Mouse (Mus musculus): ENCODE measurements around the gene Nckap1l.
"Not testable (repeated sequence)": the region's sequence is repeated elsewhere in the genome, so short reads cannot be mapped to it uniquely, and the experiment has no call there.

Nckap1l gene

DNA sequence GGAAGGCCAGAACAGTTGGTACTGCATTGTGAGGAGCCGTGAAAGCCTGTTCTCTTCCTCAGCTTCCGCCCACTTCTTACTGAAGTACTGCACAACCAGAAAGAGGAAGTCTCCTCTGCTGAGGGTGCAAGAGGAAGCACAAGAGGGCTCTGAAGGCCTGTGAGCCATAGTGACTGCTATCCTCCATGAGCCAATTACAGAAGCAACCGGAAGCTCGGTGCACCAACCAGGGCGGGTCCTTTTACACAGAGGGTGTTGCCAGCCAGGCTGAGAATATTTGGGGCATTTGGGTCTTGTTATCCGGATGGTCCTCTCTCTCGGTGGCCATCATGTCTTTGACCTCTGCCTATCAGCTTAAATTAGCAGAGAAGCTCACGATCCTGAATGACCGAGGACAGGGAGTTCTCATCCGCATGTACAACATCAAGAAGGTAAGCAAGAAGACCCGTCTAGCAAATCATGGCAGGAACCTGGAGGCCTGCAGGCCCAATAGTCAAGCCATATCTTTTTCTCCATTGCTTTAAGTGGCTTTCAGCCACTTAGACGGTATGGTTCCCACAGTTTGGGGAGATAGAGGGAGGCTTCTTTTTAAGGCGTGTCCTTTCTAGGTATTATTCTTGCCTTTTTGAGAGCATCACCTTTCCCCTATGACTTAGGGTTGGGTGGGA, at the start of gene Nckap1l:
Gene Nckap1l, plus strand, starts transcription at position 244 of the 668 bp plus-strand sequence.
- DNase-seq (ENCODE audit: low spot score in 2 of 2), result peak in 1 of 2 experiments; percentile 32

DNA sequence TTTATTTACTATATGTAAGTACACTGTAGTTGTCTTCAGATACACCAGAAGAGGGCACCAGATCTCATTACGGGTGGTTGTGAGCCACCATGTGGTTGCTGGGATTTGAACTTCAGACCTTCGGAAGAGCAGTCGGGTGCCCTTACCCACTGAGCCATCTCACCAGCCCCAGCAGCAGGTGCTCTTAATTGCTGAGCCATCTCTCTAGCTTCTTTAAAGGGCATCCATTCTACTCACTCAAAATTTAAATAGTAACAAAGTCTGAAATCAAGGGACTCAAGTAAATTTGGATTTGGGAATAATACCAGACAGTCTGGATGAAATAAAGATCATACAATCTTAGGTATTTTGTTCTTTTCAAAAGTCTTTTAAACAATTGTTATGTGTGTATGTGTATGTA, 48.0 kb upstream of the Nckap1l start:
- DNase-seq (ENCODE audit: low spot score in 2 of 2), result not testable (repeated sequence)

DNA sequence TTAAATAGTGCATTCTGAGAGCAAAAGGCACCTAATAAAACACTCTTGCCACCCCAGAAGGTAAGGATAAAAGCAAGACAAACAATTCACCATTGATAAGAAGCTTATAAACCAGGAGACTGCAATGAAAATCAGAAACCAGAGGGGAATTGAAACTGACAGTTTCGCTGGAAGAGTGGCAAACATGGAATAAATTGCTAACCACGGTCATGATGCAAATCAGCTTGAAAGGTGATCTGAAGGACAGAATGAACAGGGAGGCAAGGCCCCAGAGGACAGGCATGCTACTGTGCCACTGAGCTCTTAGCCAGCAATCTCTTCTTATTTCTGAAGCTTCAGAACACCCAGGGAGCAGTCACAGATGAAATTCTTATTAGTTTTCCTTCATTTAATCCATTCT, 26.6 kb upstream of the Nckap1l start:
- DNase-seq (ENCODE audit: low spot score in 2 of 2), result no peak

DNA sequence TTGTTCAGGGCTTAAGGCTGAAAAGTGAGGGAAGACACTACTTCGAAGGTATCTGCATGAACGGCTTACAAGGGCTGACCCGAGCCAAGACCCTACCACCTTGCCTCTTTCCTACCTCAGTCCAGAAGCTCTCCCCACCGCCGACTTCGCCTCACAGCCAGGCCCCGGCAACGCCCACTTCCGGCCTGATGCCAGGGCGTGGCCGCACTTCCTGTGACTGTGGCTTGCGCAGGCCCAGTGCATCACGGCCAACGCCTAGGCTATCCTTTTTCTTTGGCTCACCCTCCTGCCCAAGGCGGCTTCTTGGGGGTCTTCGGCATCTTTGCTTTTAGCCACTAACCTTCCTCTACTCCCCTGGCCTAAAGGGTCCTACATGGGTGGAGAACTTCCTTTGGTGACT, 23.4 kb upstream of the Nckap1l start, which contains the start of gene Gtsf1:
Gene Gtsf1, minus strand, starts transcription at position 230 of the 400 bp plus-strand sequence.
- DNase-seq (ENCODE audit: low spot score in 2 of 2), result no peak

DNA sequence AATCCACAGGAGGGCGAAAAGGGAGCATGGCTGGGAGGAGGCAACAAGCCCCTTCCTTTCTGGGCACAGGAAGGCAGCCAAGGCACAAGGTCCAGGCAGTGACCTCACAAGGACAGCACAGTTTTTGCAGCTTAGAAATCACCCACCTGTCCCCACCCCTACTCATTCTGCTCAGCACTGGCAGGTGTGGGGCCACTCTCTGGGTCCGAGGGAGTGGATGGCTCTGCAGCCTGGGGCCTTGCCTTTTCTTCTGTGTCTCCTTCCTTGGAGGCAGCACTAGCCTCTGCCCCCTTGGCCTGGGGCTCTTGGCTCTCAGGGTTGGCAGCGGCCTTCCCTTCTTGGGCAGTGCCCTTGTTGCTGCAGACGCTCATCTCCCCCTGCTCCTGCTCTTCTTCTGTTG, 7.6 kb upstream of the Nckap1l start:
- DNase-seq (ENCODE audit: low spot score in 2 of 2), result not testable (repeated sequence)

DNA sequence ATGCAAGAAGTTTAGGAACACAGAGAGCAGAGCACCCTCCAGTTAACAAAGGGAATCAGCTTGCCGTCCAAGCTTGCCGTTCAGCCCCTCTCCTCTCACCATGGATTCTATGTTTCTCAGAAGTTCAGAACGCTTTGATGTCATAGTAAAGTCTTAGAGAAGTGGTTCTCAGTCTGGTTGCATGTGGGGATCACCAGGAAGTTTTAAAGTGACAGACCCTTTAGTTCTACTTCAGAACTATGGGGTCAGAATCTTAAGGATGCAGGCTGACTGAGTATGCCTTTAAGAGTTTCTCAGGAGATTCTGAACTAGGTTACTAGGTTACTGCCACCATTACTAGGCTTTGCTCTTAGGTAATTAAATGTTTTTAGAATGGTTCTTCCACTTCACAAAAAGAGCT, 5.2 kb upstream of the Nckap1l start, which contains the start of gene Gtsf2:
Gene Gtsf2, minus strand, starts transcription at position 101 of the 400 bp plus-strand sequence.
- DNase-seq (ENCODE audit: low spot score in 2 of 2), result no peak

DNA sequence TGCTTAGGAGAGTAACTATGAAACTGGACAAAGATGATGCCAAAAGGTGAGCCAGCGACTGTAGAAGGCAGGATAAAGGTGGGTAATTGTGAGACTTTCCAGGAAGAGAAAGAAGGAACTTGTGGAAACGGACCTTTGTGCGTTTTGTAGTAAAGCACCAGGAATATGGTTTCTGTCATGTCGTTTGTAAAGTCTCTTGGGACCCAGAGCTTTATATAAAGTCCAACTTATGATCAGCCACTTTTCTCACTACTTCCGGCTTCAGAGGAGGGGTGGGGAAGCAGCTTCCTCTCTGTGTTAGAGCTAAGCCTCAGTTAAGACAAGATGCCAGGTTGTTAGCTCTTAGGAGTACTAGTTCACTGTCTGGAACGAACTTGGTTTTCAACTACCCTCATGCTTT, 855 bp downstream of the Nckap1l start:
- DNase-seq (ENCODE audit: low spot score in 2 of 2), result no peak

DNA sequence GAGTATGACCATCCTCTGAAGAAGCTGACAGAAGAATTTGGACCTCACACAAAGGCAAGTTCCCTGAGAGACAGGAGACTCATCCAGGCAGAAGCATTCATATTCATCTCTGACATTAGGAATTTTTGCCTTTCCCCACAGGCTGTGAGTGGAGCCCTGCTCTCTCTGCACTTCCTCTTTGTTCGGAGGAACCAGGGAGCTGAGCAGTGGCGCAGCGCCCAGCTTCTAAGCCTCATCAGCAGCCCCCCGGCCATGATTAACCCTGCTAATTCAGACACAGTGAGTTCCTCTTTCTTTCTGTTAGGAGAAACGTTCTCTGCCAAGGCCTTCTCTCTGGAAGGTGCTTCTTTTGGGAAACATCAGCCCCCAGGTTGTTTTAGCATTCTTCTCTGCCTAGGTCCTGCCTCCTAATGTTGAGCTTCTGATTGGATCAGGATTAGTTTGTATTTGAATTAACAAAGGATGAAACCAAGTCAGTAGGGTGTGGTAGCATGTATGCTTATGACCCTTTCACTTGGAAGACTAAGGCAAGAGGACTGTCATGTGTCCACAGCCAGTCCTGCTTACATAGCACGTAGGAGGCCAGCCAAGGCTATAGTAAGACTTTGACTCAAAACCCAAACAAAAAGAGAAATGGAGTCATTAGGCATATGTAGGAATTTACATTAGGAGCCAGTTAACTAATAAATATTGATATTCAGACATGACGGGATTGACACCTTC, 9.1 kb downstream of the Nckap1l start:
- no peak for DNase-seq (ENCODE audit: low spot score in 2 of 2)

DNA sequence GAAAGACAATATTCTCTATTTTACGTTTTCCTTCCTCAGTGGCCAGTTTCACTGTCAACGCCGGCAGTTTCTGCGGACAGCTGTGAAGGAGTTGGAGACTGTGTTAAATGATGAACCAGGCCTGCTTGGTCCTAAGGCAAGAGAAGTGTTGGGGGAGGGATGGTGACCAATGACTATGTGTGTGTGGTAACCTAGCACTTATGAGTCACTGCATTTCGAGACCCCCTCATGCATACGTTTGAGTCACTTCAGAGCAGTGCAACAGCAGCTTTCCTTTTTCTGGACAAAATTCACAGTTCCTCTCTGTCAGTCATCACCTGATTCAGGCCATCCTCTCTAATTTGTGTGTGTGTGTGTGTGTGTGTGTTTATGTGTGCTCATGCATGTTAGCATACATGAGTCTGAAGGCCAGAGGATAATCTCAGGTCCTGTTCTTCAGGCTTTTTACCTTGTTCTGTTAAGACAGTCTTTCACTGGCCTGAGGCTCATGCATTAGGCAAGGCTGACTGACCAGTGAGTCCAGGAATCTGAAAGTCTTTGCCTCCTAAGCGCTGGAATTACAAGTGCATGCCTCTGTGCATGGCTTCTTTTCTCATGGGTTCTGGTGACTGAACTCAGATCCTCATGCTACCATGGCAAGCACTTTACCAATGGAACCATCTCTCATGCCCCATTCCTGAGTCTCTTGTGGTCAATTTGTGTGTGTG, 18.0 kb downstream of the Nckap1l start:
- DNase-seq (ENCODE audit: low spot score in 2 of 2), result no peak

DNA sequence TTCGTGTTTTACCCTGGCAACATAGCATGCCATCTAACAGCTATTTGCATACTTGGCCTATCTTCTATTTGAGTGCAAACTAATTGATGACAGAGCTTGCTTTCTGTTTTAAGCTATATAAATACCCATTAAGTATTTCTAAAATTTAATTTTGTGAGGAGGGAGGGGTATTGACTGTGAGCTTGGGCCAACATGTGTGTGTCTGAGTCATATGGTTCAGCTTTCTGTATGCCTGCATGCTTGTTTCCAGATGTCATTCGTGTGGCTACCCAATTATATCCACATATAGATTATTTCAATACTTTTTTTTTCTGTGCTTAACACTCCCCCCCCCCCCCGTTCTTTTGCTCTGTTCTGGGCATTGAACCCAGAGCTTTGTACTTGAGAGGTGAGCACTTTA, 18.7 kb downstream of the Nckap1l start:
- no peak for DNase-seq (ENCODE audit: low spot score in 2 of 2)

DNA sequence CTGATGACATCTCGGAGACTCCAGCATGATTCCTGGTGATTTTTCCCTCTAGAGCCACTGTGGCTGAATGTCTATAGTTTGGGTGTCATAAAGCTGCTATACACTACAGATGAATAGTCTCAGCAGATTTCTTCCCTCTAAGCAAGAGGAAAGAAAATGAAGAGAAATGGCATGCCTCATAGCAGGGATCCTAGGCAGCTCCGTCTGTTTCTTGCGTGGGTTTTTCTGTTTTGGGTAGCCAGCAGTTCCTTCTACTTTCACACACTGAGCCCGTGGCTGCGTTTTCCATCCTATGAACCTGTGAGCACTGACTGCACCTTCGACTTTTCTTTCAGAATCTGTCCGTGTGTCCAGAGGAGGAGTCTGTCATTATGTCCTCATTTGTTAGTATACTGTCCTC, 19.6 kb downstream of the Nckap1l start:
- no peak for DNase-seq (ENCODE audit: low spot score in 2 of 2)

DNA sequence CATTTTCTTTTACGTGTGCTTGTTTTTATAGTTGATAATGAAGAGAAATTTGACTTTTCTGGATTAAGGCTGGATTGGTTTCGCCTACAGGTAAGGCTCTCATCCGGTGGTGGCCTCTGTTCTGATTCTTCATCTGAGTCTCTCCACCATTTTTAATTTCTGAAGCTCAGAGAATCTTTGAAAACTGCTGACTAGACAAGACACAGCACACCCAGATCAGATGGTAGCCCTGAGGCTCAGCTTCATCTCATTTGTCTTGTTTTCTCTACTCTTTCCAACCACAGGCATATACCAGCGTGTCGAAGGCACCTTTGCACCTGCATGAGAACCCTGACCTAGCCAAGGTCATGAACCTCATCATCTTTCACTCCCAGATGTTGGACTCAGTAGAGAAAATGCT, 20.2 kb downstream of the Nckap1l start:
- no peak for DNase-seq (ENCODE audit: low spot score in 2 of 2)

DNA sequence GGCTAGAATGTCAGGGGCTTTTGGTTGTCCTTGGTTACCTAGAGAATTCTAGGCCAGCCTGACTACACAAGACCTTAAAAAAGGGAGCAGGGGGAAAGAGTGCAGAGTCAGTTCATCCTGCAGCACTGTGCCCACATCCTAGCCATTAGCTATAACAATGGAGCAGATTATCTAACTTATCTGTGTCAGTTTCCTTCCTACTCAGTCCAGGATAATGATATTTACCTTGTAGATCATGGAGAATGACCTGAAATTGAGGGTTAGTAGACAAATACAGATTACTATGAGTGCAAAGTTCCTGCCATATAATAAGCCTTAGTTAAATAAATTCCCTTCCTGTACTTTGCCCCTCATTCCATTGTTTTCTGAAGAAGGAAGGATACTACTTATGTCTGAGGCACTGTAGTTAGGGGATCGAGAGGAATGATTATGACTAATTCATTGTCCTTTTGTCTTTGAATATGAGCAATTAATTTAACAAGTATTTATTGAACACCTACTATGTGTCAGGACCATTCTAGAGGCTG, 25.5 kb downstream of the Nckap1l start:
- DNase-seq (ENCODE audit: low spot score in 2 of 2), result no peak

DNA sequence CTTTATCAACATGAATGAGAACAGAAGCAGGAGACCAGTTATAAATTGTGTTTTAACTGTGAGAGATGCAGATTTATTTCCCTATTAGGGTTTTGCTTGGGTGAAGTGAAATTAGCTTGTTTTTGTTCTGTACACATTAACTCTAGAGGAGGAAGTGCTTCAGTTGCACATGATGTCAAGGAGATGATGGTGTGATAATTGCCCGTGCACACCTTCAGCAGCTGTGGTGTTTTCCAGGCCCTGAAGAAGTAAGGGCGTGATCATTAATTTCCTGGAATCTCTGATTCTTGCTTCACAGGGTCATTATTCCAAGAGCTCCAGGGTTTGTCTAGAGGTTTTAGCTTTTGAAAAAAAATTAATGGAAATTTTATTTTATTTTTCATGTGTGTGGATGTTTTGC, 26.5 kb downstream of the Nckap1l start:
- DNase-seq (ENCODE audit: low spot score in 2 of 2), result no peak

DNA sequence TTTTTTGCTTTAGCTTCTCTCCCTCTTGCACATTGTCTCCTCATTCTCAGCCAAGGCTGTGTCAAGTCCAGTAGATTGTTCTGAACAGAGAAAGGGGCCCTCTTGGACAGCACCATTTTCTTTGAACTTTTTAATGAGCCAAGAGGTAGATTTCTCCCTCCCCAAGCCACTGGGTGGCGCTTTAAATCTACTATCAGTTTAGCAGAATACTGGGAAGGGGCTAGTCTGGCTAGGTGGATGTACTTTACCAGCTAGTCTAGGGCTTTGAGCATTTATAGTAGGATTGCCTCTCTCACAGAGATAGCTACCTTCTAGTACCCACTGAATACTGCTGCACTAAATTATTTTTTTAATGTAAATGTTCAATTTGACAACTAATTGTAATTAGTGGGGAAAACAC, 28.9 kb downstream of the Nckap1l start:
- no peak for DNase-seq (ENCODE audit: low spot score in 2 of 2)

DNA sequence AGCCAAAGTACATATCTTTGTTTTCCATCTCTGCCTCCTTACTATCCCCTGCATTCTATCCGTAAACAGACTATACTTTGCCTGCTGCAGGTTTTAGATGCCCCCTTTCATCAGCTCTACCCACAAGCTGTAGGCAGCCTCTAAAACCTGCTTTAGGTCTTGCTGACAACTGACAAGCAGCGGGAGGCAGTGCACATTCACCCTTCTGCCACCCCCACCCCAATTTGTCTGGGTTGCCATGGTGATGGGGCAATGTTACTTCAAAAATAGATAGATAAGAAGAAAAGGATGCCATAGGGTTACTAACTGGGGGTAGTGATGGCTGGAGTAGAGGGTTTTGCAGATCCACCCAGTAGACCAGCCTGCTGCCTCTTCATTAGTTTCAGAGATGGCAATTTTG, 30.9 kb downstream of the Nckap1l start:
- DNase-seq (ENCODE audit: low spot score in 2 of 2), result no peak

DNA sequence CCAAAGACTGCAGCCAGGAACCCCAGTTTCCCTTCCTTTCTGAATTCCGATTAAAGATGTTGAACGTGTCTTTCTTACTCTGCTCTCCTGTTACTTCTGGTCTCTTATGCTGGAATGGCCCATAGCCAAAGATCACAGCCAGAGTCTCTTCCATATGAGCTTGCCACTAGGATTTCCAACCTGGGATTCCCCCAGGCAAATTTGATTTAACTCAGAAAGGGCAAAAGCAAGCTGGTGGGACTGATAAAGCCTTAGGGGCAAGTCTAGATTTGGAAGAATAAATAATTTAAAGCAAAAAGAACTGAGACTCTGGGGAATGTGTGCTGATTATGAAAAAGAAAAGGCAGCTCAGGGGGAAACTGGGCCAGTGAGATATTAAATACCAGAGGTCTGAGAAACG, 31.5 kb downstream of the Nckap1l start:
- no peak for DNase-seq (ENCODE audit: low spot score in 2 of 2)

DNA sequence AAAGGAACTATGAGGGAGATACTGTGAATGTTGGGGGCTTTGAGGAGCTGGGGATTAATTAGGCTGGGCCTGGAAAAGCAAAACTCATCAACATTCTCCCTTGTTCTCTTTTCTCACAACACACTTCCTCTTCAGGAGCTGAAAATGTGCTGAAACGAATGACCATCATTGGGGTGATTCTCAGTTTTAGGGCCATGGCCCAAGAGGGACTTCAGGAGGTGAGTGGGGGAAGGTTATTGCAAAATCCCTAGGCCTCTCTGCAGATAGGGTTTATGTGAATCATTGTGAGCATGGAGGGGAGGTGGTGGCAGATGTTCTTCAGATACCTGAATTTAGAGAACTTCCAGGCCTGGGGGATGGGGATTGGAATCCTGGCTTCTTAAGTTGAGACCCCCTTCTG, 33.1 kb downstream of the Nckap1l start:
- no peak for DNase-seq (ENCODE audit: low spot score in 2 of 2)

DNA sequence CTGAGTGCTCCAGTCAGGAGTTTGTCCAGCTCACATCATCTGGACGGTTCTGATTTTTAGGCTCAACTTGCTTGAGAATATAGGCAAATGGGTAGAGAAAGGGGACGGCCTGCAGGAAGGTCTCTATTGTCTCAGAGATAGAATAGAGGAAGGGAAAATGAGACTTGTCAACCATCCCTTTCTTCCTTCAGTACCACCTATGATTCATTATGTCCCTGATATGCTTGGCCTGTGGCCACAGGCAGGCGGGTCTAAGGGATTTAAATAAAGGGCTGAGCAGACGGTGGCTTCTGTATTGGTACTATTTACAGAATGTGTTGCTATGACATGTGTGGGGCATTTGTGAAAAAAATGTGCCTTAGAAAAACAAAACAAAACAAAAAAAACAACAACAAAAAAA, 34.7 kb downstream of the Nckap1l start:
- DNase-seq (ENCODE audit: low spot score in 2 of 2), result no peak

DNA sequence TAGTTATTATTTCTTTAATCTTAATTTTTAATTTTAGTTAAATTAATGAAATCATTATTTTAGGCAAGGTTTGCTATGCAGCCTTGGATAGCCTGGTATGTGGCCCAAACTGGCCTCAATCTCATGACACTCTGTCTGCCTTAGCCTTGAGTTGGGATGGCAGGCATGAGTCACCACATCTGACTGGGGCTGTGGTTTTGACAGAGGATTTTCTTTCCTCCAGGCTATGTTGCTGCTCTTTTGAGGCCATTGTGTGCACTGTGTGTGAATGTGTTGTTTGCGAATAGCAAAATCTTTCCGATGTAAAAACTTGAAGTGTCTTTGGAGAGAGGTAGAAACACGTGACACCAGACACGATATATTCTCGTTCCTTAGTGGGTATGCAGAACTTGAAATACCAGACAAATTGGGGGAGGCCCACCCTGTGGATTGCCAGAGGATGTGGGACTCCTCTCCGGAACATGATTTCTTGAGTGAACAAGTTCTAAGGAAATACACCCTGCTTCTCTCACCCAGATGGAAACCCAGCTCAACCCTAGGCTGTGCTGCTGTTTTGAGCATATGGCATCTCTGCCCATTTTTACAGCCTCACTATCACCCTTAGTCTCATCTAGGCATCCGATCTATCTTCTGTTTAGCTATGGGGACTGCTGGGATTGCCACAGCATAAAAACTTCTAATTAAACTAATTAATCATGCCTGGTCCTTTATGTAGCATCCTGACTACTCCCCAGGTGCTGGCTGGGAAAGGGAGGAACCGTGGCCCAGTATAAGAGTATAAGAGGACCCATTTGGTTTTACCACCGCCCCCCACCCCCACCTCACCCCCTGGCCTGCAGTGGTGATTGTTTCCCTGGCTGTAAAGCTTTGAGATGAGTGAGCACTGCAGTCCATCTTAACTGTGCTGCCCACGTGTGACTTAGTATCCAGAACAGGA, 42.9 kb downstream of the Nckap1l start:
- DNase-seq (ENCODE audit: low spot score in 2 of 2), result no peak

DNA sequence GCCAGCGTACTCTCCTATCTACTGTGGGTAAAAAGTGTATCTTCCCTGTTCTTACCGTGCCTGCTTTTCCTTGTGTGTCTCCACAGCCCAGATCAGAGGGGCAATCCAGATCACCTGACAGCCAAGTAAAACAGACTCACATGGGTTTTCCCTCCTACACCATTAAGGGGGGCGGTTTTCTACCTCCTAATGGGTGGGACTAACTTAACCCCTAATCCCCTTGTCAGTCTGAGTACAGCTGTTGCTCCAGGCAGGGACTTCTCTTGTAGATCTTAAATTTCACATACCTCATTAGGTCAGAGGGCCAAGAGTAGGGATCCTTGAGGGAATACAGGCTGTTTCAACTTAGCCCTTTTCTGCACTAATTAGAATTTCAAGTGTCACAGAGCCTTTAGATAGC, 44.6 kb downstream of the Nckap1l start:
- no peak for DNase-seq (ENCODE audit: low spot score in 2 of 2)

All from urinary bladder, postnatal 4 days (tissue).